8 mouse cellular contexts compared by ENCODE assay signal in the genomic region with DNA sequence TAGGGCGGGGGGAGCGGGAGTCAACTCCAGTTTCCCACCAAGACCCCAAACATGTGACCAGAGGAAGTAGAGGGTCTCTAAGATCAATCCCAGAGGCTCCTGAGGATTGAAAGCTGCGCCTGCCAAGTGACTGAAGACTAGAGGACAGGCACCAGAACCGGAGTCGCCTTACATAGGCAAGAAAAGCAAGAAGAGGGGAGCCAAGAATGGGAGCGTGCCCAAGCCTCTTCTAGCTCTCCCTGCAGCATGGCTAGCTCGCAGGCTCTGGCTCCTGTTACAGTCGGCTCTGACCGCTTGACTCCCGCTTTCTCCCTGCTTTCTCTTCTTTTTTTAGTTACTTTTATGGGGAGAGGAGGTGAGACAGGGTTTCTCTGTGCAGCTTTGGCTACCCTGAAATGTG. TPM values are rescaled to one million over a fixed set of nuclear protein-coding genes. Genes with fewer than 3 reads are reported as not detected.
DNase-seq lines count a peak whose midpoint lies in the region; ATAC-seq and TF ChIP-seq lines count a peak whose summit lies in the region.

No protein-coding gene starts in this region.

- no peak for ATAC-seq in intestine, embryonic 15.5 days
- no peak for ATAC-seq in midbrain, embryonic 14.5 days (ENCODE audit: low FRiP score, low TSS enrichment)

- peaks cover 71% of the 10 kb centered on the region for H3K4me1 ChIP-seq in intestine, embryonic 15.5 days (replicated peaks)
- H3K4me1 ChIP-seq in midbrain, embryonic 14.5 days (ENCODE audit: control insufficient read depth, insufficient read depth, low read length) = peaks cover 47% of the 10 kb centered on the region

- peak overlapping the region; percentile 72 for H3K4me3 ChIP-seq in gastrocnemius, adult 2 months
- H3K4me3 ChIP-seq in intestine, embryonic 15.5 days (replicated peaks) = no peak overlapping the region
- no peak overlapping the region for H3K4me3 ChIP-seq in midbrain, embryonic 14.5 days (replicated peaks; ENCODE audit: low read depth, low read length)

- intact Hi-C loops in gastrocnemius, adult 2 months (cut with DNase I) = no loop called here

- WGBS in intestine, embryonic 15.5 days = 61% methylated on average over 10 of the region's 10 CpGs
- WGBS in midbrain, embryonic 14.5 days = 68% methylated on average over 9 of the region's 10 CpGs

- no peak for TF ChIP-seq CTCF in gastrocnemius, adult 2 months (IDR thresholded peaks at IDR 0.05)

- no peaks in the 10 kb centered on the region for H3K9me3 ChIP-seq in intestine, embryonic 15.5 days
- no peaks in the 10 kb centered on the region for H3K9me3 ChIP-seq in midbrain, embryonic 14.5 days (ENCODE audit: control insufficient read depth, low read length)

- no peaks in the 10 kb centered on the region for H3K36me3 ChIP-seq in intestine, embryonic 15.5 days
- H3K36me3 ChIP-seq in midbrain, embryonic 14.5 days (ENCODE audit: control insufficient read depth, insufficient read depth, low read length) = no peaks in the 10 kb centered on the region

- H3K4me2 ChIP-seq in intestine, embryonic 15.5 days (replicated peaks) = no peak overlapping the region
- H3K4me2 ChIP-seq in midbrain, embryonic 14.5 days (ENCODE audit: low read length) = no peak overlapping the region

- DNase-seq in ovary, postnatal 36 days (ENCODE audit: low spot score) = peak; percentile 27
- DNase-seq in ovary, adult 18-20 months (ENCODE audit: low spot score) = no peak
- DNase-seq in gastrocnemius, adult 2 months = peak; percentile 90
- no peak for DNase-seq in midbrain, embryonic 14.5 days
- no peak for DNase-seq in right cerebral cortex, postnatal 14 days
- DNase-seq in urinary bladder, postnatal 36 days (ENCODE audit: low spot score in 2 of 2) = no peak
- DNase-seq in spleen, postnatal 10 days (ENCODE audit: low spot score in 2 of 2) = no peak

- H3K27me3 ChIP-seq in intestine, embryonic 15.5 days (replicated peaks) = no peaks in the 10 kb centered on the region
- no peaks in the 10 kb centered on the region for H3K27me3 ChIP-seq in midbrain, embryonic 14.5 days (ENCODE audit: control insufficient read depth, insufficient read depth, low read length)

- H3K27ac ChIP-seq in gastrocnemius, adult 2 months = peak overlapping the region; percentile 100
- peak overlapping the region; percentile 93 for H3K27ac ChIP-seq in intestine, embryonic 15.5 days
- 0 out of 2 replicates have a peak overlapping the region, but pooled peaks have one; percentile 32 for H3K27ac ChIP-seq in midbrain, embryonic 14.5 days (replicated peaks; ENCODE audit: low read depth, low read length)

- peak overlapping the region; percentile 26; the same call in 1 of the 2 replicates for H3K9ac ChIP-seq in intestine, embryonic 15.5 days
- no peak overlapping the region for H3K9ac ChIP-seq in midbrain, embryonic 14.5 days (replicated peaks; ENCODE audit: low read length)

RNA-seq across cellular contexts. Expression of a gene that starts 10.1 kb away (rescaled TPM):
- total RNA-seq in gastrocnemius, adult 2 months (2021) = 100 to 1,000 TPM in 1 of 2 experiments, 10 to 100 TPM in 1; 56.3 to 152 TPM
- 2.6 and 2.7 TPM in 2 replicates for polyA plus RNA-seq in intestine, embryonic 15.5 days (2015; fragmentation: Nextera tagmentation; extraction: Ambion mirVana)
- 3.0 TPM in 2 replicates for polyA plus RNA-seq in midbrain, embryonic 14.5 days (2014; fragmentation: Nextera tagmentation; extraction: Ambion mirVana)

RNA-seq across cellular contexts. Expression of a gene that starts 10.1 kb away (rescaled TPM):
- total RNA-seq in gastrocnemius, adult 2 months (2021) = 10 to 100 TPM; 51.8 to 69.4 TPM
- 18.9 and 19.7 TPM in 2 replicates for polyA plus RNA-seq in intestine, embryonic 15.5 days (2015; fragmentation: Nextera tagmentation; extraction: Ambion mirVana)
- 25.0 and 35.9 TPM in 2 replicates for polyA plus RNA-seq in midbrain, embryonic 14.5 days (2014; fragmentation: Nextera tagmentation; extraction: Ambion mirVana)

RNA-seq across cellular contexts. Expression of a gene that starts 19.5 kb away (rescaled TPM):
- total RNA-seq in gastrocnemius, adult 2 months (2021) = 10 to 100 TPM; 17.4 to 21.9 TPM
- polyA plus RNA-seq in intestine, embryonic 15.5 days (2015; fragmentation: Nextera tagmentation; extraction: Ambion mirVana) = 28.2 and 29.8 TPM in 2 replicates
- 46.6 and 57.3 TPM in 2 replicates for polyA plus RNA-seq in midbrain, embryonic 14.5 days (2014; fragmentation: Nextera tagmentation; extraction: Ambion mirVana)

RNA-seq across cellular contexts. Expression of a gene that starts 44.8 kb away (rescaled TPM):
- total RNA-seq in gastrocnemius, adult 2 months (2021) = 10 to 100 TPM; 78.8 to 96.8 TPM
- polyA plus RNA-seq in intestine, embryonic 15.5 days (2015; fragmentation: Nextera tagmentation; extraction: Ambion mirVana) = 42.7 and 45.5 TPM in 2 replicates
- 175 and 194 TPM in 2 replicates for polyA plus RNA-seq in midbrain, embryonic 14.5 days (2014; fragmentation: Nextera tagmentation; extraction: Ambion mirVana)

RNA-seq across cellular contexts. Expression of a gene that starts 51.4 kb away (rescaled TPM):
- under 1 TPM; 0.22 to 0.26 TPM for total RNA-seq in gastrocnemius, adult 2 months (2021)
- polyA plus RNA-seq in intestine, embryonic 15.5 days (2015; fragmentation: Nextera tagmentation; extraction: Ambion mirVana) = 1.1 and 1.2 TPM in 2 replicates
- polyA plus RNA-seq in midbrain, embryonic 14.5 days (2014; fragmentation: Nextera tagmentation; extraction: Ambion mirVana) = 8.8 and 9.6 TPM in 2 replicates

Comparison
In these comparisons a context has a peak if more than half of its experiments do, and no peak if none do; other contexts are left out.
1. DNase-seq: peak in ovary, postnatal 36 days (single experiment) and gastrocnemius, adult 2 months (single experiment); none in ovary, adult 18-20 months (single experiment), midbrain, embryonic 14.5 days (single experiment), right cerebral cortex, postnatal 14 days (single experiment), urinary bladder, postnatal 36 days (0 of 2) and spleen, postnatal 10 days (0 of 2).
2. H3K27ac ChIP-seq: peak in every context shown above with its lines; median percentile 100 in gastrocnemius, adult 2 months; 93 in intestine, embryonic 15.5 days; 32 in midbrain, embryonic 14.5 days.